Mouse (Mus musculus) neural tube, embryonic 10.5 days (tissue): ENCODE data around the gene Nfe2l1.
A peak's percentile ranks its signal among the peaks of the same experiment; 100 is the strongest.
"Not testable (repeated sequence)": the region's sequence is repeated elsewhere in the genome, so short reads cannot be mapped to it uniquely, and the experiment has no call there.

ENCODE experiments used
- DNase-seq: peaks from one replicate; pipeline ENCODE4 v3.0.0-alpha.2; 2017; ENCODE audit warnings: low spot score; ENCODE audit errors: extremely low spot score

Nfe2l1 gene

GRCm38 (mm10) chr11:96781425-96781824, 48.3 kb downstream of the Nfe2l1 start:
- DNase-seq: no peak

- DNase-seq: no peak
Observed at GRCm38 (mm10) chr11:96780306-96780705, 49.5 kb downstream of the Nfe2l1 start.

DNA sequence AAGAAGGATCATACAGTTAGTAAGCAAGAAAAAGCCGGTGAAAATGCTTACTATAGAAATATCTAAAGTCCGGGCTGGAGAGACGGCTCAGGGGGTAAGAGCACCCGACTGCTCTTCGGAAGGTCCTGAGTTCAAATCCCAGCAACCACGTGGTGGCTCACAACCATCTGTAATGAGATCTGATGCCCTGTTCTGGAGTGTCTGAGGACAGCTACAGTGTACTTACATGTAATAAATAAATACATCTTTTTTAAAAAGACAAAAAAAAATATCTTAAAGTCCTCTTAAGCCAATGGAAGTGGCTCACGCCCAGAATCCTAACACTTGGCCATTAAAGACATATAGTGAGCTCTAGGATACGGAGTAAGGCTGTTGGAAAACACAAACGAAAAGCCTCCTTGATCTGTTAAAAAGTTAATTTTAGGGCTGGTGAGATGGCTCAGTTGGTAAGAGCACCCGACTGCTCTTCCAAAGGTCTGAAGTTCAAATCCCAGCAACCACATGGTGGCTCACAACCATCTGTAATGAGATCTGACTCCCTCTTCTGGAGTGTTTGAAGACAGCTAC, 51.6 kb downstream of the Nfe2l1 start:
- DNase-seq: not testable (repeated sequence)

DNA sequence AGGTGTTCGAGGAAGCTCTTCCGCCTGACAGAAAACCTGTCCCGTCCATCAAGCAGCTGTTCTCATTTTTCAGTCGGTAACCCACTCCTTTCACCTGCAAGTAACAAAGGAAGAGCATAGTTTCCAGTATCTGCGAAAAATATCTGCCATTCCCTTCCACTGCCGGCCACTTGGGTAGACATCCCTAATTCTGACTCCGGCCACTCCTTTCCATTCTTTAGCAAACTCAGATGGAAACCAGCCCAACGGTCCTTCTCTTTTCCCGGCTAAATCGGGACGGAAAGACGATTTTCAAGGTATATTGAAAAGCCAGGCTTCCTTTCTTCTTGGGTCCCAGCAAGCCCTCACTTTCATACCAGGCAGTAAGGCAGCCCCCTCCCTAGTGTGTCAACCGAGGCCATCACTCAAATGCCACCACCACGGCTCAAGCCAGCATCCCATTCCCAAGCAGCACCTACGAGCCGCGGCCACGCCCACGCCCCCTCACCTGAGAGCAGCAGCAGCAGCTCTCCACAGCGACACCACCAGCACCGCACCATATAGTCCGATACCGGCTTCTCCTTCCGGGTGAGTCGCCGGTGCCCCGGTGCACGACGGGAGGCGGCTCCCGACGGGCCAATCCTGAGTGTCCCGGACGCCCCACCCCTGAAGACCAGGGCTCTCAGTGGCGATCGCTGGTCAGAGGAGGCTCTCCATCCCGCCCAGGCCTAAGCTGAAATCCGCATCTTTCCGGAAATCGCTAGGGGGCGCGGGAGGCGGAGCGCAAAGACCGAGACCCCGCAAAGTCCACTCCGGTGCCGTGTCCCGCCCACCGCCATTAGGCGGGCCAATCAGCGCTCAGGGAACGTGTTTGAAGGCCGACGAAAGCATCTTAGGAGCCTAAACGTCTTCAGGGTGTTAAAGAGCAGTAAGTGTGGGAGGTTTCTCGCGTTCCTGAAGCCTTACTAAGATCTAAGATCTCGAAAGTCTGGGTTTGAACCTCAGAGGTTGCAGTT, 52.5 kb downstream of the Nfe2l1 start, which contains the start of gene Snx11:
TSS of gene Snx11 (minus strand) at position 592 of the 995 bp plus-strand sequence.
- DNase-seq: peak; percentile 99

DNA sequence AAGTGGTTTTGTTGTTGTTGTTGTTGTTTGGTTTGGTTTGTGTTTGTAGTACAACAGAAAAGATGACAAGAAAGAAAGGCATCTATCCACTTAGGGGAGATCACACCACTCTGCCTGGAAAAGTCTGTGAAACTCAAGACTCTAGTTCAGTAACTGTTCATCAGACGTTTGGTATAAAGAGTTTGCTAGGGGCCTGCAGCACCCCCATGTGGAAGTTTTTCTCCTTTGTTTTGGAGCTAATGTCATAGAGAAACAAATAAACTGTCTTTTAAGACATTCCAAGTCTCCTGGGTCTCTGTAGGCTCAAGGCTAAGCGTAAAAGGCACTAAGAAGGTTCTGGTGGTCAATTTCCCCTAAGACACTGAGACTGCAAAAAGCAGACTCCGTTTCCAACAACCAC, 53.7 kb downstream of the Nfe2l1 start:
- no peak for DNase-seq

GRCm38 (mm10) chr11:96775665-96776064, 54.1 kb downstream of the Nfe2l1 start:
- DNase-seq: no peak

DNA sequence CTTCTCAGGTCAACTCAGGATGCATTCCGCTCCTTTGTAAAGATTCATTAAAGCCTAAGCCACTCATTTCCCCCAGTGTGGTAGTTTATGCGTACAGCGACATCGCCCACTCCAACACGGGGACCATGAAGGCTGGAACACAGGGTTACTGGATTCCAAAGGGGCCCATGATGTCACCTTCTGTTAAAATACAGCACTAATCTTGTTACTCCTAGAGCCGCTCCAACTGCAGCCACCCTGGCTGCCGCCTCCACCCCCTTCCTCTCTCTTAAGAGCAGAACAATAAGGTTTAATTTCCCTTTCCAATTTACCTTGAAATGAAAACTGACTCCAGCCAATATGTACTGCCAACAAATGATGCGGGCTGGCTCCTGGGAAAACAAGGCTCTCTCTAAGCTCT, 54.7 kb downstream of the Nfe2l1 start:
- DNase-seq: no peak

DNA sequence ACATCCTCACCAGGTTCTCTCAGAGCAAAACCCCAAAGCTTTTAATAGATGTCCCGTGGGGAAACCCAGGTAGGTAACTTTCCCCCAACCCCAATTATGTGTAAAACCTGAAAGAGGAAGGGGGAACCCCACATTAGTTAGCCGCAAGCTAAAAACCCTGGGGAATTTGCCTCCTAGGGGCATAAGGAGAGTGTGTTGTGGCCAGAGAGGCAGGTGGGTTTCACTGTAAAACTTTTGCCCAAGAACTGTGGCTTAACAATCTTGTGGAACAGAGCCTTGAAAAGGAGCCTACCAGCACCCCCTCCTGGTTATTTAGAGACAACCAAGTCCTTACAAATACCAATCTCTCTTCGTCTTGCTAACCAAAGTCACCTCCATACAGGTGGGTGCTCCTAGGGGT, 55.2 kb downstream of the Nfe2l1 start:
- DNase-seq: no peak

DNA sequence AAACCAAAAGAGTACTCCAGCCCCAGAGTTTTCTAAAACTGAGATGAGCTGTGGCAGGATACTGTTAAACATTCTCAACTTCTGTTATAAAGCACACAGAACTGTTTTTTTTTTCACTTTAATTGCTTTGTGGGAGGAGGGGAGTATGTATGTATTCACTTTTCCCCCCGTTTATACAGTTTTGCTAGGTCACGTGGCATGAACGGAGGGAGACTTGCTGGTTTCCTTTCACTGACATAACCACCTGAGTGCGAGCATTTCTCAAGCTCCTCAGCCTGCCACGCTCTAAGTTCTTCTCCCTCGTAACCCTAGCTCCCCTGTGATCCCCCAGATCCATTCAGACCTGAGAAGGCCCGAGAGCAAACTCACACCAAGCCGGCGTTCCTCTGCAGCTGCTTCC, 57.4 kb downstream of the Nfe2l1 start:
- no peak for DNase-seq

DNA sequence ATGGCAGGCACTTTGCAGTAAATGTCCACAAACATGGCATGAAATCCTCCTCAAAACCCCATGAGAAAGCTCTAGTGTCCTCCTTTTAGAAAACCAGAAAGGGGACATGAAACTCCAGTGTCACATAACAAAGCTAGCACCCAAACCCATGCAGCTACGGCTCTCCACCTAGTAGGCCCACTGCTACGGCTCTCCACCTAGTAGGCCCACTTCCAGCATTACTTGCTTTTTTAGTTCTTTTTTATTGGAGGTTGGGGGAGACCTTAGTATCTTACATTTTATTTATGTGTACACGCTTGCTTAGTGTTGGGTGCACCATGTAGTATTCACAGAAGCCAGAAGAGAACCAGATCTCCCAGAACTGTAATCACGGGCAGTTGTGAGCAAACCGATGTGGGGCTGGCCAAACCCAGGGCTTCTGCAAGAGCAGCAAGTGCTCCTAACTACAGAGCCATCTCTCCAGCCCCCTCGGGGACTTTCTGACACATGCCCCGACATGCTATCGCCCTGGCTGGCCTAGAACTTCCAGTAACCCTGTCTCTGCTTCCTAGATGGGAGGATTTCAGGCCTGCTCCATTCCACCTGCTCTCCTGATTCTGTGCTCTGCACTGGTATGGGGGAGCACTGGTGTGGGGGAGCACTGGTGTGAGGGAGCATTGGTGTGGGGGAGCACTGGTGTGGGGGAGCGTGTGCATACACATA, 58.3 kb downstream of the Nfe2l1 start:
- no peak for DNase-seq

GRCm38 (mm10) chr11:96768240-96768639, 61.5 kb downstream of the Nfe2l1 start:
- DNase-seq: no peak
